Mouse (Mus musculus) heart, embryonic 12.5 days (tissue): Measurements from ENCODE around the gene Luc7l3. TPM values are rescaled to one million over a fixed set of nuclear protein-coding genes. Genes with fewer than 3 reads are reported as not detected.

Source experiments
- ATAC-seq: fragments of 200-750 bp; cut with Nextera tagmentation; 2 replicates; pipeline ENCODE4 v1.8.0; 2017; ENCODE audit warnings: moderate TSS enrichment, moderate library complexity; ENCODE audit not compliant: insufficient number of reproducible peaks, low FRiP score
- H3K27ac ChIP-seq: fragments of 300-500 bp; sonication (generic); 2 replicates; pipeline ENCODE4 v1.5.1; 2016; ENCODE audit warnings: mild to moderate bottlenecking, moderate library complexity; ENCODE audit not compliant: poor library complexity, severe bottlenecking
- H3K27me3 ChIP-seq: fragments of 300-500 bp; sonication (generic); replicated peaks from 2 replicates; pipeline ENCODE4 v1.6.1; 2016; ENCODE audit warnings: mild to moderate bottlenecking, moderate library complexity
- H3K36me3 ChIP-seq: fragments of 300-500 bp; sonication (generic); 2 replicates; pipeline ENCODE4 v1.6.1; 2016; ENCODE audit warnings: mild to moderate bottlenecking, moderate library complexity
- H3K4me1 ChIP-seq: fragments of 300-500 bp; sonication (generic); replicated peaks from 2 replicates; pipeline ENCODE4 v1.6.1; 2016; ENCODE audit warnings: mild to moderate bottlenecking
- H3K4me2 ChIP-seq: fragments of 300-500 bp; sonication (generic); 2 replicates; pipeline ENCODE4 v1.6.1; 2016; ENCODE audit warnings: mild to moderate bottlenecking, moderate library complexity
- H3K4me3 ChIP-seq: fragments of 300-500 bp; sonication (generic); 2 replicates; pipeline ENCODE4 v1.5.1; 2016; ENCODE audit warnings: mild to moderate bottlenecking
- H3K9ac ChIP-seq: fragments of 300-500 bp; sonication (generic); 2 replicates; pipeline ENCODE4 v1.6.1; 2016; ENCODE audit warnings: mild to moderate bottlenecking, moderate library complexity
- H3K9me3 ChIP-seq: fragments of 300-500 bp; sonication (generic); replicated peaks from 2 replicates; pipeline ENCODE4 v1.6.1; 2016; ENCODE audit warnings: mild to moderate bottlenecking, moderate library complexity
- WGBS: fragments of 180-500 bp; shearing (Covaris S2); methylation state at CpG from one replicate; pipeline ENCODE4 v1.1.7; 2016; 5-methylcytosine and 5-hydroxymethylcytosine counted together
- polyA plus RNA-seq: library from polyadenylated mRNA; unstranded; fragments of >200 nt; fragmentation: Nextera tagmentation; extraction: Ambion mirVana; gene quantifications from 2 replicates; pipeline ENCODE4 v1.2.1, GENCODE M21; 2016

The Luc7l3 gene
- polyA plus RNA-seq, 1 experiment from 2014 or later = 82.0 TPM

DNA sequence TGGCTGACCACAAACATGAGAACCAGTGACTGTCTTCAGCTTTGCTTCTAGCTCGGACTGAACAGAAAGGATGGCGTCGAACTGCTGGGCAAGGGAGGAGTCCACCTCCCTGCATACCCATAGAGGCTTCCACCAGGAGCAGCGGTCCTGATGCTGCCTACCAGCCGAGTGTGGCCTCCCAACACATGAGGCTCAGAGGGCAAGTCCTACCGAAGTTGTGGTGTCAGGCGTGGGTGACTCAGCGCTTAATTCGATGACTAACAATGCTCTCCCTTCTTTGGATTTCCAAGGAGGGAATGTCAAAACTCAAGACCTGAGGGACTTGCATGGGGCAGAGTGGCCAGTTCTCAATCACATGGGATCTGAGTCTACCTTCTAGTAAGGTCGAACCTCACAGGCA is 68.1 kb downstream of the Luc7l3 start:
- no peak for ATAC-seq
- Histone ChIP-seq H3K4me1 (0 out of 2 replicates have a peak, but pooled peaks cover 4% of the 10 kb centered on the region), H3K36me3 (no peaks in the 10 kb centered on the region), H3K9ac (no peak overlapping the region), H3K27ac (no peak overlapping the region), H3K9me3 (peaks cover 6% of the 10 kb centered on the region; the same call in 1 of the 2 replicates), H3K4me2 (no peak overlapping the region), H3K27me3 (no peaks in the 10 kb centered on the region), H3K4me3 (no peak overlapping the region)
- WGBS = 84% methylated on average over 10 of the region's 10 CpGs

- Histone ChIP-seq H3K9ac (no peak overlapping the region), H3K4me3 (no peak overlapping the region), H3K27me3 (no peaks in the 10 kb centered on the region), H3K9me3 (peaks cover 6% of the 10 kb centered on the region; the same call in 1 of the 2 replicates), H3K4me1 (0 out of 2 replicates have a peak, but pooled peaks cover 4% of the 10 kb centered on the region), H3K4me2 (no peak overlapping the region), H3K36me3 (no peaks in the 10 kb centered on the region), H3K27ac (no peak overlapping the region)
- ATAC-seq = no peak
- 74% methylated on average over 9 of the region's 9 CpGs for WGBS
Measured at GRCm38 (mm10) chr11:94253156-94253555, 68.6 kb downstream of the Luc7l3 start.

DNA sequence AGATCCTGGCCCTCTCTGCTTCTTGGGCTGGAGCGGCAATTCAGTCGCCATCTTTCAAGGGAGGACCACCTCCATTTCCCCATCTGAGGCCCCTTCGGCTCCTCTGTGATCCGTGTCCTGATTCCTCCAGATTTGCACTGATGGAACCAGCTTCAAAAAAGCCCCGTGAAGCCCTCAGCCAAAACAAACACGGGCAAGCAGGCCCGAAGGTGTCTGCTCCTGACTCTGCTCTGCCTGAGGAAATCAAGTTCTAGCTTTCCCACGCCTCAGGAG is 75.1 kb downstream of the Luc7l3 start:
- Histone ChIP-seq H3K9ac (0 out of 2 replicates have a peak overlapping the region, but pooled peaks have one; percentile 13), H3K27me3 (peaks cover 11% of the 10 kb centered on the region; the same call in 1 of the 2 replicates), H3K4me2 (no peak overlapping the region), H3K4me1 (peaks cover 32% of the 10 kb centered on the region), H3K27ac (no peak overlapping the region), H3K36me3 (no peaks in the 10 kb centered on the region), H3K9me3 (no peaks in the 10 kb centered on the region), H3K4me3 (no peak overlapping the region)
- 66% methylated on average over 8 of the region's 8 CpGs for WGBS
- ATAC-seq = no peak

- no peak within 1 kb of the TSS for H3K4me2 ChIP-seq
- H3K9me3 ChIP-seq = no peaks in the 10 kb centered on the region
- H3K27me3 ChIP-seq = peaks cover 16% of the 10 kb centered on the region; the same call in 1 of the 2 replicates
- H3K9ac ChIP-seq = 0 out of 2 replicates have a peak within 1 kb of the TSS, but pooled peaks have one; percentile 13
- H3K4me3 ChIP-seq = no peak within 1 kb of the TSS
- peak; percentile 33; the same call in 1 of the 2 replicates for ATAC-seq
- H3K4me1 ChIP-seq = peaks cover 32% of the 10 kb centered on the region
- no peaks in the 10 kb centered on the region for H3K36me3 ChIP-seq
- H3K27ac ChIP-seq = no peak within 1 kb of the TSS
- WGBS = 54% methylated on average over 17 of the region's 17 CpGs
Measured at GRCm38 (mm10) chr11:94245955-94246788, 75.6 kb downstream of the Luc7l3 start, which contains the start of gene Wfikkn2. Gene Wfikkn2, minus strand, starts transcription at chr11:94246005.

GRCm38 (mm10) chr11:94244385-94244784 is 77.4 kb downstream of the Luc7l3 start:
- 57% methylated on average over 9 of the region's 9 CpGs for WGBS
- Histone ChIP-seq H3K27ac (no peak overlapping the region), H3K4me2 (no peak overlapping the region), H3K4me1 (peaks cover 37% of the 10 kb centered on the region), H3K9me3 (no peaks in the 10 kb centered on the region), H3K27me3 (peaks cover 19% of the 10 kb centered on the region; the same call in 1 of the 2 replicates), H3K4me3 (no peak overlapping the region), H3K9ac (no peak overlapping the region), H3K36me3 (no peaks in the 10 kb centered on the region)
- ATAC-seq = no peak

GRCm38 (mm10) chr11:94243422-94244180 is 78.2 kb downstream of the Luc7l3 start:
- H3K4me2 ChIP-seq = peak overlapping the region; percentile 71
- H3K9me3 ChIP-seq = no peaks in the 10 kb centered on the region
- 30% methylated on average over 15 of the region's 15 CpGs for WGBS
- H3K27ac ChIP-seq = no peak overlapping the region
- H3K27me3 ChIP-seq = peaks cover 21% of the 10 kb centered on the region; the same call in 1 of the 2 replicates
- H3K4me1 ChIP-seq = peaks cover 37% of the 10 kb centered on the region
- ATAC-seq = peak; percentile 44; the same call in 1 of the 2 replicates
- no peaks in the 10 kb centered on the region for H3K36me3 ChIP-seq
- H3K9ac ChIP-seq = peak overlapping the region; percentile 69
- H3K4me3 ChIP-seq = peak overlapping the region; percentile 40

DNA sequence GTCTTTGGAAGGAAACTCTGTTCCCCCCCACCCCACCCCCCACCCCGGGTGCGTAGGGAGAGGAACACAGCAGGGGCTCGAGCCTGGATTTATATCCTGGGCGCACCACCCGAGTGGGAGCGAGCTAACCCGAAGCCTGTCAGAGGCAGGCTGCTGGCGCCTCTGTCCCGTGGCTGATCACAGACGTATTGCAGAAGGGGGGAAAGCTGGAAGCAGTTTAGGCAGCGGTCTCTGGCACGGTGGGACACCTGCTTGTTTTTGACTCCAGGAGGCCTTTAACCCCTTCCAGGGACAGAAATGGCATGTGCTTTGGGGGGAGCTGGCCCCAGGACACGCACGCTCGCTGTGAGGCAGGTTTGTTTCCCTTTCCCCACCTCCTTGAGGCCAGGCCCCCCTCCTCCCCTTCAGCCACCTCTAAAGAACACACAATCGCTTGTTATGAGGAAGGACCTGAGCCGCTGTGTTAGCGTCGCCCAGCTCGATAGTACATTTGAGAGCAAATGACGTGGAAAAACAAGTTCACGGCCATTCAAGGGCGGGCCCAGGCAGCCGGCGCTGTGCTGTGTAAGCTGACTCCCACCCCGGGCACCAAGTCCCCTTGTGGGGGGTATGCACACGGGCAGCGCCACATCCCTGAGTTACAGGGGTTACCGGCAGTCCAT is 78.9 kb downstream of the Luc7l3 start:
- peak; percentile 58 for ATAC-seq
- Histone ChIP-seq H3K4me1 (peaks cover 37% of the 10 kb centered on the region), H3K27me3 (peaks cover 21% of the 10 kb centered on the region; the same call in 1 of the 2 replicates), H3K4me3 (peak overlapping the region; percentile 40), H3K36me3 (no peaks in the 10 kb centered on the region), H3K4me2 (peak overlapping the region; percentile 71), H3K27ac (0 out of 2 replicates have a peak overlapping the region, but pooled peaks have one; percentile 5), H3K9me3 (no peaks in the 10 kb centered on the region), H3K9ac (peak overlapping the region; percentile 69)
- WGBS = 4% methylated on average over 29 of the region's 29 CpGs

DNA sequence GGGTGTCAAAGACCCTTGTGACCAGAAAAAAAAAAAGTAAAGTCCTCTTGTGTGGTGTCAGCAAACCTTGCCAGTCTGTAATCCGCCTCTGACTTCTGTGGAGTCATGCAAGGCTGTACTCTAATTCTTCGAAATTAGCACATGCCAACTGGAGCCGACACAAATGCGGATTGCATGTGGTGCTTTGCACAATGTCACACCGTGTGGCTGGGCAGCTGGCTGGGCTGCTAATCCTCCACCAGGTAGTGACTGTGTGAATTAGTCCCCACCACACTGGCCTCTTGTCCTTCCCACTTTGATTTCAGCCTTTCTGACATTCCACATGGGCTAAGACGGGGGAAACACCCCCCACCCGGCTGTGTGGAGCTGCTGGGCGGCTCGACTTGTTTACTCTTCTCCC is 82.1 kb downstream of the Luc7l3 start:
- Histone ChIP-seq H3K9ac (no peak overlapping the region), H3K4me2 (no peak overlapping the region), H3K4me3 (no peak overlapping the region)

GRCm38 (mm10) chr11:94238786-94239185 is 83.0 kb downstream of the Luc7l3 start:
- Histone ChIP-seq H3K4me2 (no peak overlapping the region), H3K4me1 (peaks cover 27% of the 10 kb centered on the region), H3K9me3 (no peaks in the 10 kb centered on the region), H3K27ac (no peak overlapping the region), H3K9ac (no peak overlapping the region), H3K27me3 (peaks cover 13% of the 10 kb centered on the region; the same call in 1 of the 2 replicates), H3K36me3 (no peaks in the 10 kb centered on the region), H3K4me3 (no peak overlapping the region)
- 86% methylated on average over 8 of the region's 8 CpGs for WGBS
- no peak for ATAC-seq

More for the DNA sequence above, 82.1 kb downstream of the Luc7l3 start:
- WGBS = 33% methylated on average over 9 of the region's 9 CpGs
- no peak for ATAC-seq
- H3K27ac ChIP-seq = no peak overlapping the region
- peaks cover 25% of the 10 kb centered on the region for H3K4me1 ChIP-seq
- peaks cover 13% of the 10 kb centered on the region; the same call in 1 of the 2 replicates for H3K27me3 ChIP-seq
- no peaks in the 10 kb centered on the region for H3K9me3 ChIP-seq
- H3K36me3 ChIP-seq = no peaks in the 10 kb centered on the region
